Mouse (Mus musculus): ENCODE data around the gene Rita1.

Rita1 gene

GRCm38 (mm10) chr5:120600946-120601668 lies 11.3 kb downstream of the Rita1 start:
- no peak for DNase-seq (ENCODE audit: low read depth)

GRCm38 (mm10) chr5:120599625-120600024 lies 12.8 kb downstream of the Rita1 start:
- DNase-seq (ENCODE audit: low read depth) = no peak

GRCm38 (mm10) chr5:120594485-120594884 lies 17.9 kb downstream of the Rita1 start:
- no peak for DNase-seq (ENCODE audit: low read depth)

GRCm38 (mm10) chr5:120592141-120592540 lies 20.2 kb downstream of the Rita1 start:
- DNase-seq (ENCODE audit: low read depth) = no peak

GRCm38 (mm10) chr5:120590356-120591010 lies 21.9 kb downstream of the Rita1 start:
- DNase-seq (ENCODE audit: low read depth) = no peak

GRCm38 (mm10) chr5:120588569-120589094 lies 23.8 kb downstream of the Rita1 start, which contains the start of the genes Tpcn1 and Iqcd:
Tpcn1 (minus strand) TSS chr5:120588673.
Iqcd (plus strand) TSS chr5:120589016.
- peak; percentile 99 for DNase-seq (ENCODE audit: low read depth)

GRCm38 (mm10) chr5:120587940-120588568 lies 24.3 kb downstream of the Rita1 start:
- DNase-seq (ENCODE audit: low read depth) = no peak

- no peak for DNase-seq (ENCODE audit: low read depth)
Measured at GRCm38 (mm10) chr5:120587616-120587926, 24.8 kb downstream of the Rita1 start.

GRCm38 (mm10) chr5:120586741-120587615 lies 25.4 kb downstream of the Rita1 start:
- DNase-seq (ENCODE audit: low read depth) = no peak

GRCm38 (mm10) chr5:120584968-120585367 lies 27.4 kb downstream of the Rita1 start:
- no peak for DNase-seq (ENCODE audit: low read depth)

GRCm38 (mm10) chr5:120583511-120583910 lies 28.9 kb downstream of the Rita1 start:
- DNase-seq (ENCODE audit: low read depth) = no peak

GRCm38 (mm10) chr5:120582002-120582401 lies 30.4 kb downstream of the Rita1 start:
- DNase-seq (ENCODE audit: low read depth) = no peak

- no peak for DNase-seq (ENCODE audit: low read depth)
Measured at GRCm38 (mm10) chr5:120579898-120580626, 32.3 kb downstream of the Rita1 start.

GRCm38 (mm10) chr5:120579211-120579897 lies 33.0 kb downstream of the Rita1 start:
- no peak for DNase-seq (ENCODE audit: low read depth)

GRCm38 (mm10) chr5:120578504-120579081 lies 33.8 kb downstream of the Rita1 start:
- no peak for DNase-seq (ENCODE audit: low read depth)

- no peak for DNase-seq (ENCODE audit: low read depth)
Measured at GRCm38 (mm10) chr5:120577935-120578441, 34.4 kb downstream of the Rita1 start.

GRCm38 (mm10) chr5:120576781-120577301 lies 35.5 kb downstream of the Rita1 start:
- DNase-seq (ENCODE audit: low read depth) = no peak

GRCm38 (mm10) chr5:120574469-120575063 lies 37.8 kb downstream of the Rita1 start:
- DNase-seq (ENCODE audit: low read depth) = no peak

- DNase-seq (ENCODE audit: low read depth) = no peak
Measured at GRCm38 (mm10) chr5:120571056-120571740, 41.2 kb downstream of the Rita1 start.
